In the genomic region with DNA sequence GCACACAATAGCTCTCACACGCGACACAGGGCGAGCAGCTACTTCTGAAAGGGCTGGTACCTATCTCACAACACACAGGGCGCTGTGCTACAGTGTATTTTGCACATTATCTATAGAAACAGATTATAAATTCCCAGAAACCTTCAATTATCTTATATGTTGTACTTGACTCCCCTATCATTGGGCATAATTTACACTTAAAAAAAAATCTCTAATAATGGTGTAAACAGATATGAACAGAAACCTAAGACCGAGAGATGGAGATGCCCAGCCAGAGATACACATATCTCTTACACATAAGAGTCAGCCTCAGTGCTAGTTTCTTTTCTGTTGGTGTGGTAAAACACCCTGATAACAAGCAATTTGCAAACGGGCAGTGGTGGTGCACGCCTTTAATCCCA, we compare ENCODE assay signal across 31 mouse cellular contexts. TPM values are rescaled to one million over a fixed set of nuclear protein-coding genes. Genes with fewer than 3 reads are reported as not detected.
A peak's percentile ranks its signal among the peaks of the same experiment; 100 is the strongest.
DNase-seq lines count a peak whose midpoint lies in the region; ATAC-seq and TF ChIP-seq lines count a peak whose summit lies in the region.
"Had no signal": no experiment of that assay in that cellular context is flagged by ENCODE, and none has a peak within 500 bp of the region (broad histone marks: within the 10 kb centered on the region; RNA-seq: fewer than 3 reads in every experiment).

No protein-coding gene starts in this region.

- H3K4me2 ChIP-seq in liver, embryonic 14.5 days (ENCODE audit: low read depth) = peak overlapping the region; percentile 84
- H3K4me2 ChIP-seq in lung, postnatal 0 days (replicated peaks; ENCODE audit: low read depth, low read length) = no peak overlapping the region
- H3K4me2 ChIP-seq: embryonic facial prominence, embryonic 12.5 days; hindbrain, embryonic 13.5 days; neural tube, embryonic 13.5 days; stomach, embryonic 15.5 days had no signal

- peaks cover 64% of the 10 kb centered on the region for H3K36me3 ChIP-seq in megakaryocyte, embryonic 14.5 days (replicated peaks; ENCODE audit: low read length)
- H3K36me3 ChIP-seq in erythroblast, embryonic 14.5 days (ENCODE audit: control insufficient read depth) = peaks cover 77% of the 10 kb centered on the region
- peaks cover 29% of the 10 kb centered on the region for H3K36me3 ChIP-seq in liver, embryonic 14.5 days (replicated peaks; ENCODE audit: control insufficient read depth, insufficient read depth, low read depth)
- H3K36me3 ChIP-seq in lung, postnatal 0 days (ENCODE audit: insufficient read depth, low read length) = peaks cover 8% of the 10 kb centered on the region; the same call in 1 of the 2 replicates

- peak overlapping the region; percentile 47 for H3K4me3 ChIP-seq in megakaryocyte, embryonic 14.5 days (replicated peaks)
- H3K4me3 ChIP-seq in erythroblast, embryonic 14.5 days (replicated peaks) = peak overlapping the region; percentile 39
- peak overlapping the region; percentile 0 to 17; a peak in 2 of 4 replicates for H3K4me3 ChIP-seq in liver, embryonic 14.5 days (ENCODE audit: insufficient read depth in 1 of 2, low read depth in 2 of 2, low read length in 2 of 2)
- no peak overlapping the region for H3K4me3 ChIP-seq in lung, postnatal 0 days (ENCODE audit: low read depth, low read length)
- H3K4me3 ChIP-seq: embryonic facial prominence, embryonic 12.5 days; heart, embryonic 13.5 days; hindbrain, embryonic 13.5 days; limb, embryonic 10.5 days; myocyte; neural tube, embryonic 13.5 days; stomach, embryonic 15.5 days had no signal

- peaks cover 10% of the 10 kb centered on the region for H3K9me3 ChIP-seq in megakaryocyte, embryonic 14.5 days
- no peaks in the 10 kb centered on the region for H3K9me3 ChIP-seq in erythroblast, embryonic 14.5 days (ENCODE audit: control insufficient read depth, low read length)
- no peaks in the 10 kb centered on the region for H3K9me3 ChIP-seq in liver, embryonic 14.5 days (ENCODE audit: control insufficient read depth, low read length)
- no peaks in the 10 kb centered on the region for H3K9me3 ChIP-seq in lung, postnatal 0 days (ENCODE audit: low read length)
- H3K9me3 ChIP-seq: embryonic facial prominence, embryonic 12.5 days; heart, embryonic 13.5 days; hindbrain, embryonic 13.5 days; limb, embryonic 10.5 days; neural tube, embryonic 13.5 days; stomach, embryonic 15.5 days had no signal

- H3K27ac ChIP-seq in liver, embryonic 14.5 days = peak overlapping the region; percentile 76
- H3K27ac ChIP-seq in lung, postnatal 0 days (ENCODE audit: low read length) = no peak overlapping the region
- H3K27ac ChIP-seq: embryonic facial prominence, embryonic 12.5 days; heart, embryonic 13.5 days; hindbrain, embryonic 13.5 days; limb, embryonic 10.5 days; neural tube, embryonic 13.5 days; stomach, embryonic 15.5 days had no signal

- H3K9ac ChIP-seq in liver, embryonic 14.5 days (replicated peaks) = peak overlapping the region; percentile 53
- H3K9ac ChIP-seq in lung, postnatal 0 days (replicated peaks; ENCODE audit: low read depth) = no peak overlapping the region
- H3K9ac ChIP-seq: embryonic facial prominence, embryonic 12.5 days; heart, embryonic 13.5 days; hindbrain, embryonic 13.5 days; neural tube, embryonic 13.5 days; stomach, embryonic 15.5 days had no signal

- peaks cover 71% of the 10 kb centered on the region for H3K4me1 ChIP-seq in megakaryocyte, embryonic 14.5 days
- H3K4me1 ChIP-seq in erythroblast, embryonic 14.5 days (ENCODE audit: control insufficient read depth) = peaks cover 74% of the 10 kb centered on the region
- peaks cover 41 to 51% of the 10 kb centered on the region in 2 experiments for H3K4me1 ChIP-seq in liver, embryonic 14.5 days (replicated peaks; ENCODE audit: control insufficient read depth in 2 of 2, insufficient read depth in 2 of 2, low read length in 1 of 2)
- H3K4me1 ChIP-seq in lung, postnatal 0 days (ENCODE audit: insufficient read depth, low read depth, low read length) = 0 out of 2 replicates have a peak, but pooled peaks cover 6% of the 10 kb centered on the region

- 17% methylated on average over 7 of the region's 7 CpGs for WGBS in liver, embryonic 14.5 days (ENCODE audit: insufficient replicate concordance)
- 89% methylated on average over 7 of the region's 7 CpGs for whole genome bisulfite sequencing in lung, postnatal 0 days

- ATAC-seq in megakaryocyte, adult 5-6 weeks (ENCODE audit: poor library complexity, severe bottlenecking) = no peak
- peak; percentile 74 for ATAC-seq in liver, embryonic 14.5 days (ENCODE audit: insufficient read depth)
- ATAC-seq in lung, postnatal 0 days = no peak
- ATAC-seq: forebrain, embryonic 14.5 days; midbrain, embryonic 16.5 days had no signal

- DNase-seq in liver, embryonic 14.5 days (ENCODE audit: low read depth in 3 of 3, low spot score in 3 of 3) = peak; percentile 56 to 79 (median 64)
- DNase-seq in embryo, embryonic 10.5 days (ENCODE audit: low spot score) = no peak
- DNase-seq in frontal cortex, postnatal 10 days (ENCODE audit: low spot score in 2 of 2) = no peak
- no peak for DNase-seq in embryo, embryonic 9.5 days (ENCODE audit: extremely low spot score)
- no peak for DNase-seq in lung, postnatal 0 days (ENCODE audit: low spot score)
- DNase-seq: adrenal gland, postnatal 10 days; cerebellum, adult 11 months; cerebellum, postnatal 10 days; heart, postnatal 36 days; kidney, adult 2 months; kidney, postnatal 10 days; lung, postnatal 14 days; right cerebral cortex, postnatal 4 days; thymus, postnatal 25 days had no signal

- no peaks in the 10 kb centered on the region for H3K27me3 ChIP-seq in megakaryocyte, embryonic 14.5 days (replicated peaks)
- no peaks in the 10 kb centered on the region for H3K27me3 ChIP-seq in erythroblast, embryonic 14.5 days (ENCODE audit: control insufficient read depth)
- no peaks in the 10 kb centered on the region for H3K27me3 ChIP-seq in liver, embryonic 14.5 days (ENCODE audit: control insufficient read depth, insufficient read depth, low read length)
- H3K27me3 ChIP-seq in lung, postnatal 0 days (replicated peaks; ENCODE audit: insufficient read depth, low read length) = no peaks in the 10 kb centered on the region
- H3K27me3 ChIP-seq: embryonic facial prominence, embryonic 12.5 days; heart, embryonic 13.5 days; hindbrain, embryonic 13.5 days; neural tube, embryonic 13.5 days; stomach, embryonic 15.5 days had no signal

- peak; percentile 90 for TF ChIP-seq EP300 in liver, embryonic 14.5 days (IDR thresholded peaks at IDR 0.05; ENCODE audit: low read depth)
- TF ChIP-seq EP300 in lung, postnatal 0 days (IDR thresholded peaks at IDR 0.05) = no peak

- no peak for TF ChIP-seq CTCF in liver, embryonic 14.5 days (IDR thresholded peaks at IDR 0.05; ENCODE audit: low read depth)
- no peak for TF ChIP-seq CTCF in lung, postnatal 0 days (IDR thresholded peaks at IDR 0.05)

RNA-seq across cellular contexts. Expression of gene Prkag1, which starts 3.7 kb away (rescaled TPM):
- polyA plus RNA-seq in megakaryocyte, embryonic 14.5 days (2012; ENCODE audit: insufficient read depth, low replicate concordance) = 237 and 264 TPM in 2 replicates
- 60.5 TPM in 2 replicates for total RNA-seq in megakaryocyte, adult 5-6 weeks (2015)
- total RNA-seq in megakaryocyte, adult 5-6 weeks (2017) = 99.7 and 126 TPM in 2 replicates
- polyA plus RNA-seq in erythroblast, embryonic 14.5 days (2012) = 54.6 and 55.9 TPM in 2 replicates
- polyA plus RNA-seq in liver, embryonic 14.5 days (2012; rRNA removed) = 77.4 and 83.3 TPM in 2 replicates
- polyA plus RNA-seq in liver, embryonic 14.5 days (2014; fragmentation: Nextera tagmentation; extraction: Ambion mirVana) = 78.3 and 85.3 TPM in 2 replicates
- polyA plus RNA-seq in lung, postnatal 0 days (2015; fragmentation: Nextera tagmentation; extraction: Ambion mirVana) = 72.2 and 76.7 TPM in 2 replicates

RNA-seq across cellular contexts. Expression of gene Ddn, which starts 18.3 kb away (rescaled TPM):
- 0.32 and 0.73 TPM in 2 replicates for polyA plus RNA-seq in megakaryocyte, embryonic 14.5 days (2012; ENCODE audit: insufficient read depth, low replicate concordance)
- total RNA-seq in megakaryocyte, adult 5-6 weeks (2015) = not detected in 2 replicates
- total RNA-seq in megakaryocyte, adult 5-6 weeks (2017) = 0.15 and 0.16 TPM in 2 replicates
- 0.01 and 0.02 TPM in 2 replicates for polyA plus RNA-seq in erythroblast, embryonic 14.5 days (2012)
- polyA plus RNA-seq in liver, embryonic 14.5 days (2012; rRNA removed) = 0.03 and 0.04 TPM in 2 replicates
- polyA plus RNA-seq in liver, embryonic 14.5 days (2014; fragmentation: Nextera tagmentation; extraction: Ambion mirVana) = not detected in 2 replicates
- polyA plus RNA-seq in lung, postnatal 0 days (2015; fragmentation: Nextera tagmentation; extraction: Ambion mirVana) = 0.04 TPM in 2 replicates
- total RNA-seq: liver, adult 2 months had no signal
- polyA plus RNA-seq: limb, embryonic 10.5 days; liver, adult 2 months; stomach, embryonic 15.5 days had no signal

RNA-seq across cellular contexts. Expression of gene Wnt1, which starts 38.0 kb away (rescaled TPM):
- polyA plus RNA-seq in megakaryocyte, embryonic 14.5 days (2012; ENCODE audit: insufficient read depth, low replicate concordance) = not detected in 2 replicates
- total RNA-seq in megakaryocyte, adult 5-6 weeks (2015) = not detected in 2 replicates
- not detected in 2 replicates for total RNA-seq in megakaryocyte, adult 5-6 weeks (2017)
- polyA plus RNA-seq in erythroblast, embryonic 14.5 days (2012) = not detected in 2 replicates
- not detected in 2 replicates for polyA plus RNA-seq in liver, embryonic 14.5 days (2012; rRNA removed)
- not detected in 2 replicates for polyA plus RNA-seq in liver, embryonic 14.5 days (2014; fragmentation: Nextera tagmentation; extraction: Ambion mirVana)
- polyA plus RNA-seq in lung, postnatal 0 days (2015; fragmentation: Nextera tagmentation; extraction: Ambion mirVana) = not detected in 2 replicates
- total RNA-seq: gastrocnemius, adult 8-10 months; heart, postnatal 36 days; layer of hippocampus, adult 18-20 months; layer of hippocampus, postnatal 14 days; liver, adult 2 months had no signal
- polyA plus RNA-seq: forebrain, embryonic 14.5 days; gonadal fat pad, adult 2 months; heart, embryonic 13.5 days; kidney, adult 2 months; limb, embryonic 10.5 days; liver, adult 2 months; stomach, embryonic 15.5 days had no signal

RNA-seq across cellular contexts. Expression of gene Kmt2d, which starts 43.4 kb away (rescaled TPM):
- polyA plus RNA-seq in megakaryocyte, embryonic 14.5 days (2012; ENCODE audit: insufficient read depth, low replicate concordance) = 11.9 and 17.8 TPM in 2 replicates
- 33.7 and 37.1 TPM in 2 replicates for total RNA-seq in megakaryocyte, adult 5-6 weeks (2015)
- 16.7 and 52.1 TPM in 2 replicates for total RNA-seq in megakaryocyte, adult 5-6 weeks (2017)
- polyA plus RNA-seq in erythroblast, embryonic 14.5 days (2012) = 1.5 and 2.6 TPM in 2 replicates
- polyA plus RNA-seq in liver, embryonic 14.5 days (2012; rRNA removed) = 4.3 and 5.7 TPM in 2 replicates
- polyA plus RNA-seq in liver, embryonic 14.5 days (2014; fragmentation: Nextera tagmentation; extraction: Ambion mirVana) = 3.9 and 4.3 TPM in 2 replicates
- polyA plus RNA-seq in lung, postnatal 0 days (2015; fragmentation: Nextera tagmentation; extraction: Ambion mirVana) = 8.7 and 11.1 TPM in 2 replicates

RNA-seq across cellular contexts. Expression of gene Wnt10b, which starts 49.7 kb away (rescaled TPM):
- not detected in 2 replicates for polyA plus RNA-seq in megakaryocyte, embryonic 14.5 days (2012; ENCODE audit: insufficient read depth, low replicate concordance)
- 0.04 and 0.34 TPM in 2 replicates for total RNA-seq in megakaryocyte, adult 5-6 weeks (2015)
- total RNA-seq in megakaryocyte, adult 5-6 weeks (2017) = not detected in 2 replicates
- polyA plus RNA-seq in erythroblast, embryonic 14.5 days (2012) = not detected in 2 replicates
- polyA plus RNA-seq in liver, embryonic 14.5 days (2012; rRNA removed) = 0.03 TPM in 2 replicates
- not detected in 2 replicates for polyA plus RNA-seq in liver, embryonic 14.5 days (2014; fragmentation: Nextera tagmentation; extraction: Ambion mirVana)
- 0.13 and 0.14 TPM in 2 replicates for polyA plus RNA-seq in lung, postnatal 0 days (2015; fragmentation: Nextera tagmentation; extraction: Ambion mirVana)
- total RNA-seq: liver, adult 2 months had no signal
- polyA plus RNA-seq: forebrain, embryonic 14.5 days; liver, adult 2 months; midbrain, embryonic 16.5 days; neural tube, embryonic 13.5 days had no signal

Comparison
In these comparisons a context has a peak if more than half of its experiments do, and no peak if none do; other contexts are left out.
1. DNase-seq: peak in liver, embryonic 14.5 days (3 of 3); none in embryo, embryonic 10.5 days (single experiment), frontal cortex, postnatal 10 days (0 of 2), embryo, embryonic 9.5 days (single experiment) and lung, postnatal 0 days (single experiment).